Mouse (Mus musculus) E14TG2a.4 (cell line): Measurements from ENCODE around the gene Kdm1a.

ENCODE experiments used
- CTCF ChIP-seq: conservative IDR thresholded peaks from 2 replicates; pipeline ENCODE4 v1.5.1; 2014; ENCODE audit warnings: low read length
- NANOG ChIP-seq: IDR thresholded peaks from 2 replicates; pipeline ENCODE4 v1.6.1; 2014; ENCODE audit warnings: borderline replicate concordance, low read length, mixed read lengths
- POU5F1 ChIP-seq: IDR thresholded peaks from 2 replicates; pipeline ENCODE4 v1.6.1; 2014; ENCODE audit warnings: low read length, borderline replicate concordance

DNA sequence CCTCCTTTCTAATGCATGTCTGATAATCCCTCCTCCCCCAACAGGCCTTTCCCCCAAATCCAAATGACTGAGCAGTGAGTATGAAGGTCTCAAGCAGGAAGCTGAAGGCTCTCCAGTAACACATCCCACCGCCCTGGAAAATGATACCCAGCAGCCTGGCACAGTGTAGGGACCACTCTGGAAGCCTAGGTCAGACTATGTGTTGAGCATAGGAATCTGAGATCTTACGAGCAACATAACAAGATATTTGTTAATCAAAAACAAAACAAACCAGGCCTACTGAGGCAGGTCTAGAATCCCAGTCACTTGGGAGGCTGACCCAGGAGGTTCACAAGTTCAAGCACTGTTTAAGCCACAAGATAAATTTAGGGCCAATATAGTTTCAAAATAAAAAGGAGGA is 2.0 kb downstream of the Kdm1a start:
- no peak for TF ChIP-seq CTCF
- TF ChIP-seq NANOG: no peak
- TF ChIP-seq POU5F1: no peak
